Mouse (Mus musculus): ENCODE data around the gene Cdcp2.
"Not testable (repeated sequence)": the region's sequence is repeated elsewhere in the genome, so short reads cannot be mapped to it uniquely, and the experiment has no call there.

The Cdcp2 gene

DNA sequence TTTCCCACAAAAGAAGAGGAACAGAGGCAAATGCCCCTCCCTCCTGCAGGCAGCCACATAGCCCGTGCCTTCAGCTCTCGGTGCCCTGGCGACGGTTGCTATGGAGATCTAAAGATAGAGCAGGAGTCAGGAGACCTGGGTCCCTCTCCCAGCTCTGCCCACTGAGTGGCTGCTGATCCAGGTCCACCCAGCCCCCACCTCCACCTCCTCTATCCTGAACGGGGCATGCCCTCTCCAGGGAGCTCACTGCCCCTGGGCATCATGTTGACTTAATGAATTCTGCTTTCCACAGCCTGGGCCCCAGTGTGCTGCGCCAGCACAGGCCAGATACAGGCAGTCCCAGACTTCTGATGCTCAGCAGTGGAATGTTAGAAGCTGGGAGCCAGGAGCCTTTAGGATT lies 11.8 kb upstream of the Cdcp2 start:
- intact Hi-C loops (cut with DNase I): no loop called here

DNA sequence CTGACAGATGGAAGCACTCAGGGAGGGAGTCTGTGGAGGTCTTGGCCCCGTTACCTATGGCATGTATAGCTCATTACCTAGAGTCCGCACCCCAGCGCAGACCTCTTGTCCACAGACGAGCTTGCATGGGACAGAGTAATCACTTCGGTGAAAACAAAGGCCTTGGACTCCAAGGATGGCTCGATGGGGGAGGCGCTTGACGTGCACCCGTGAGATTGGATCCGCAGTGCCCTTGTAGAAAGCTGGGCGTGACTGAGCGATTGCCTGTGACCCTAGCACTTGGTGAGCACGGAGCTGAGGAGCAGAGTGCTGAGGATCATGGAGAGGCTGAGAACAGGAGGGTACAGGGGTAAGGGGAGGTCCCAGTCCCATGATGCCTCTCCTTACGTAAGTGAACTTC lies 5.0 kb upstream of the Cdcp2 start:
- intact Hi-C loops (cut with DNase I): no loop called here

DNA sequence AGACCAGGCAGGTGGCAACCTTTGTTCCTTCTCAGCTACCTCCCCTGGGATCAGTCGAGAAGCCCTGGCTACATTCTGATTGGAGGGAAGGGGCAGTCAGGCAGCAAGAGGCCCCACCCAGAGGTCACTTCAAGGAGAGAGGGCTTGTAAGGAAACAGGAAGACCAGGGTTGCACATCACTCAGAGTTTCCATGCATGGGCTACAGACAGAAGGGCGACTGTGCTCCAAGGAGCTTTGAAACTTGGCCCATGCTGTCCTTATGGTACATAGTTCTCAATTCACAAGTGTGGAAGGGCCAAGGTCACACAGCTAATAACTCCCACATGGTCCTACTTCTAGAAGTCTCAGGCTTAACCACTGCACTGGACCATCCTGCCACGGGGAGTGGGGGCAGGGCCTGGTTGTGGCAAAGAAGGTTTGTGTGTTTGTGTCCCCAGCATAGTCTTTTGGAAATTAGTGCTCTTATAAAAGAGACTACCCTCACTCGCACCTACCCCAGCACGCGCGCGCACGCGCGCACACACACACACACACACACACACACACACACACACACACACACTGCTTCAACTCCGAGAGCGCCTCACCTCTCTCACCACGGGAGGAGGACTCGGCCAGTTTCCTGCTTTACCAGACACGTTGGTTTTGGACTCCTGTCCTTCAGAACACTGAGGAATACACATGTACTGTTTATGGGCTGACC lies 2.1 kb upstream of the Cdcp2 start:
- intact Hi-C loops (cut with DNase I): no loop called here

DNA sequence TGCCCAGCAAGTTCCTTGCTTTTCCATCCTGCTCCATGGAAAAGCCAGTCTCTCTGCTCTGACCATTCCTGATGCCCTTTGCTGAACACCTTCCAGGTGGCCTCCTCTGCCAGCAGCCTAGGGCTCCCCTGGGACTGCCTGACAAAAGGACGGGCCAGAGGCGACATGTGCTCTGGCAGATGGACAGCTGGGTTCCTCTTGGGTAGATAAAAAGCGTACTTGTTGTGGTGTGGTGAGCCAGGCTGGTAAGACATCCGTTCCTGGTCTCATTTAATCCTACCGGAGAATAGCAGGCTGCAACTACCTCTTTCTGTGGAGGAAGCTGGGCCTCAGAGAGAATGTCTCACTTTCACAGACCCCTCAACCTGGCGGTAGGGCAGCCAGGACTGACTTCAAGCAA lies 648 bp upstream of the Cdcp2 start:
- intact Hi-C loops (cut with DNase I): no loop called here

DNA sequence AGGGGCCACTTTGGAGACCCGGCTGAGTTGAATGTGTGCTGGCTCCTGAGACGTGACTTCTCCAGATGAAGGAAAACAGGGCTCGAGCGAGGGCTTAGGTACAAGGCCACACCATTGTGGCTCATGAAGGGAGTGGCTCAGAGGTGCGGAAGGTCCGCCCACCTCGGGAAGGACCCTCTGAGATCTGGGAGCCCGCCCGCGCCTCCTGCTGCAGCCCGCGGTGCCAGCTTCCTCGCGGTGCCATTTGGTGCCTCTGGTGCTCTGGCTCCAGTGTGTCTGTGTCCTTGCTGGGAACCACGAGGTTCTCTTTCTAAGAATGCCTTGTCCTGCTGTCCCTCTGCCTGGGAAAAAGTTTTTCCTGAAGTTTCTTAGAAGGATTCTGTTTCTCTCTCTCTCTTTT lies 1.2 kb downstream of the Cdcp2 start:
- intact Hi-C loops (cut with DNase I): no loop called here

DNA sequence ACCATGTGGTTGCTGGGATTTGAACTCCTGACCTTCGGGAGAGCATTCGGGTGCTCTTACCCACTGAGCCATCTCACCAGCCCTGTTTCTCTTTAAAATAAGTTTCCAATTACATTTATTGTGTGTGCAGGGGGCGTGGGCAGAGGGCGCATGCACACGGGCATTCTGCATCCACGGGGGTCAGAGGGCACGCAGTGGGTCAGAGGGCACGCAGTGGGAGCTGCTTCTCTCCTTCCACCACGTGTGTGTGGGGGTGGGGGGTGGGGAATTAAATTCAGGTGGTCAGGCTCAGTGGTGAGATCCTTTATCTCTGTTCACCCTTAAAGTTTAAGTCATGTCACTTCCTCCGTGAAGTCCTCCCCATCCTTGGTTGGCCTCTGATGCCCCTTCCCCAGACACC lies 1.7 kb downstream of the Cdcp2 start:
- intact Hi-C loops (cut with DNase I): no loop called here

DNA sequence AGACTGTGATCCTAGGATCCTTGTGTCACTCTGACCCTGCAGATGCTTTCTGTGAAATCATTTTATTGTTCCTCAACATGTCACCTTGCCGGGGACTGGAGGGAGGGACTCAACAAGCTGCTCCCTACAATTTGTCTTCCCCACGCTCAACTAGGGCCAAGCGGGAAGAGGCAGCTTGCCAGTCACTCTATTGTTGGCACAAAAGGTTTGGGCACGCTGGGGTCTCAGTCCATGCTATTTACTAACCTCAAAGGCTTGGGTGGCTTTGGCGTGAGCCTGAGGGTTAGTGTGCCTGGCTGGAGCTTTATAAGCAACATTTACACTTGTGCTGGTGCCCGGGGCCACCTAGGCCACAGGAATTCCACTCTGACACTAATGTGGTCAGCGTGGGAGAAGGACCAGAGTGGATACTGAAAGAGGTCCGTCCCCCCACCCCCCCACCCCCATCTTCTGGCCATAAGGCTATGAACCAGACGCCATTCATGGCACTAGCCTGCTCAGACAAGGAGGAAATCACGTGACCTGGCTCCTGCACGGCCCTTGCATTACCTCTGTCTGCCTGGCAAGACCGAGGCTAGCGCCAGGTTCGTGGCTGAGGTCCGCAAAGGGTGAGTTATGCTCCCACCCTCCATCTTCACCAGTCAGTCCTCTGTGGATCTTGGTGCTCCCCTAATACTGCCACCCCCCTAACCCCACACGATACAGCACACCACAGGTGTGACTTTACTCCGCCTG lies 2.3 kb downstream of the Cdcp2 start:
- intact Hi-C loops (cut with DNase I): no loop called here

DNA sequence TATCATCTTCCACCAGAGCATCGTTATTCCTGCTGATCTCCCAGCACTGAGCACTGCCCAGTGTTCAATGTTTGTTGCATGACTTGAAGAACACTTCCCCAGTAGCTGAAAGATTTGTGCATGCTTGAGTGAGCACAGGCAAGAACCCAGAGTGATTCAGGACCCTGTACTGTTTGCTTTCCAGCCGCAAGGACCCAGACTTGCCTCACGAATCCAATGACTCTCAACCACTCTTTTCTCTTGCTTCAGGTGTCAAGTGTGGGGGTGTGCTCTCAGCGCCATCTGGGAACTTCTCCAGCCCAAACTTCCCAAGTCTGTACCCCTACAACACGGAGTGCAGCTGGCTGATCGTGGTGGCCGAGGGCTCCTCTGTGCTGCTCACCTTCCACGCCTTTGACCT lies 5.5 kb downstream of the Cdcp2 start:
- intact Hi-C loops (cut with DNase I): no loop called here

DNA sequence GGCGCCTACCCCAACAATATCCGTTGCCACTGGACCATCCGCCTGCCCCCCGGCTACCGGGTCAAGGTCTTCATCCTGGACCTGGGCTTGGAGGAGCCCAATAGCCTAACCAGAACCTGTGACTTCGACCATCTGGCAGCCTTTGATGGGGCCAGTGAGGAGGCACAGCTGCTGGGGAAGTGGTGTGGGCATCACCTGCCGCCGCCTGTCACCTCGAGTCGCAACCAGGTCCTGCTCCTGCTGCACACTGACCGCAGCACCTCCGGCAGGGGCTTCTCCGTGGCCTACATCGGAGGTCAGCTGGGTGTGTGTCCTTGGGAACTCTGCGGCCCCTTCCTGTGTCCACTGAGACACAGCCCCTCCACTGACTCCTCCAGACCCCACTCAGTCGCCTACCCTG lies 10.1 kb downstream of the Cdcp2 start:
- intact Hi-C loops (cut with DNase I): no loop called here

DNA sequence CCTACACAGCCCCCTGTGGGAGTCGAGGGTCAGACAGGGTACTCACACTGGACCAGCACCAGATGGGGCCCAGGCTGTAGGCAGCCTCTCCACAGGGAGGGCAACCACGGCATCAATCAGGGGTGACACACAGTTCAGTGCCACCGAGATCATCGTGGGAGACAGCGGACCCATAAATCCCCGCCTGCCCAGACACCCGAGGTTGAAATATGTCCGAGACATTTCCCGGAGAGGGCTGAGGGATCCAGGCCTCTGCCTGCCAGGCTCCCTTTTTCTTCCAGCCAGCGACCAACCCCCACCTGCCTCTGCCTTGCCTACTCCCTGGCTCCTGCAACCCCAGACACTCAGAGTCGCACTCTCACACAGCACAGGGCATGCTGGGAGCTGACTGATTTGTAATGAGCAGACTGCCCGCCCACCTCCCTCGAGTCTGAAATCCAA lies 11.6 kb downstream of the Cdcp2 start:
- intact Hi-C loops (cut with DNase I): no loop called here

DNA sequence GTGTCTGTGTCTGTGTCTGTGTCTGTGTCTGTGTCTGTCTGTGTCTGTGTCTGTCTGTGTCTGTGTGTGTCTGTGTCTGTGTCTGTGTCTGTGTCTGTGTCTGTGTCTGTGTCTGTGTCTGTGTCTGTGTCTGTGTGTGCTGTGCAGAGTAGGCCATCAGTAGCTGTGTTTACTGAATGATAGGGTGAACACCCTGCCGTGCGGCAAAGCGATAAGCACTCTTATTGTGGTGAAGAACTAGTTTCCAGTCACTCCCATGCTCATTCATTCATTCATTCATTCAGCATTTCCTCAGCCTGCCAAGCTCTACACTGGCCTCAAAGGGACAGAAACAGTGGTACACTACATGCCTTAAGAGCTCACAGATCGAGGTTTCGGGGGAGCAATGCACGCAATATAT lies 12.5 kb downstream of the Cdcp2 start:
- intact Hi-C loops (cut with DNase I): not testable (repeated sequence)

DNA sequence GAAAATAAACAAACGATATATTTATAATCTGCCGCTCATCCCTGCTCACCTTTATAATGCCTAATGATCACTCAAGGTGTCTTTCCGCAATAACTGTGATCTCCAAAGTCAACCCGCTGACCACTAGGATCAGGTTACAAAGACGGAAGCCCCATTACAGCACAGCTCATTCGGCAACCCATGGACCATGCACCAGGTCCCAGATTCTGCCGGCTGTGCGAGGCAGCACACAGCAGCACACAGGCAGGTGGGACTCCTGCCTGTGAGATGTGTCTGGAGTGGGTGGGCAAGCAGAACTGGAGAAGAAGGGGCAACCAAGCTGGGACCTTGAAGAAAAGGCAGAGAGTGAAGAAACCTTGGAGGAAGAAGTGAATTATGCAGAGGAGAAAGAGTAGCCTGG lies 17.6 kb downstream of the Cdcp2 start:
- intact Hi-C loops (cut with DNase I): no loop called here

DNA sequence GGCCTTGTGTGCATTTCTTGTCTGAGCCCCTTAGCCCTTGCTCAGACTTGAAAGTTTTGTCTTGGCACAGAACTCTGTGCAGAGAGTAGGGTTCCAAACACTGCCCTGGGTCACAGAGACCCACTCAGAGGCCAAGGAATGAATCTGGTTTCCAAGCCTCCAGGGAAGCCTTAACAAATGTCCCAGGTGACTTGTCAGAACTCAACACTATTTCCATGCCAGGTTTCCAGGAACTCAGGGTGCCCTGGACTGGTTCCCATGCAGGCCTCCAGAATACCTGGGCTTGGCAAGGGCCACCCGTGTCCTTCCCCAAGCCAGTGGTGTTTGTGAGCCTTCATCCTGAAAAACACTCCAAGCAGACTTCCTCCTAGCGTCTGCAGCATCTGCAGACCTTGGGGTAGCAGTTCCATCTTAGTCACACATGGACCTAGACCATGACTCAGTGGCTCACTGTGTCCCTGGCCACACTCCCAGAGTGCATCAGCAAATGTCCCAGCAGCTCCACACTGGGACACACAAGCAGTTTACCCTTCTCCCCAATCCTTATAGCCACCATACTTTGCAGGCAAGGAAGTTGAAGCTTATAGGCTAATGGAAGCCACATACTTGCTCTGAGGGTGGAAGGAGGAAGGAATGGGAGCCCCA lies 21.2 kb downstream of the Cdcp2 start:
- intact Hi-C loops (cut with DNase I): loop anchor here (5.0 kb wide), 1 partner anchor 51 kb away; the partner anchor contains the start of genes Cyb5rl and Mrpl37

DNA sequence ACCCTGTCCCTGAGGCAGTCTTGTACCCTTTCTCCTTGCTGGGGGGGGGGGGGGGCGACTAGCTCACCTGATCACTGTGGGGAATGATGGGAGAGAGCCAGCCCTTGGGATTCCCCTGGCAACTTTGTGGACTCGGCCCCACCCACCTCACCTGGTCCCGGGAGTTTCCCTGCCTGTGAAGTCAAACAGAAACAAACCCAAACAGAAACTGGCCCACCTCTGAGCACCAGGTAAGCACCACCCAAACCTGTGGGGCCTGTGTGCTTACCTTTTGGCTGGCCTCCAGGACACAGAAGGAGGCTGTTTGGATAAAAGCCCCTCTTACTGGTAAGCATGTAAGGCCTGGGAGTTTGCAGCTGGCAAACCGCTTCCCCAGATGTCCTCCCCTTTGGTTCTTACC lies 22.4 kb downstream of the Cdcp2 start:
- intact Hi-C loops (cut with DNase I): loop anchor here (5.0 kb wide), 1 partner anchor 52 kb away; the partner anchor contains the start of genes Cyb5rl and Mrpl37

DNA sequence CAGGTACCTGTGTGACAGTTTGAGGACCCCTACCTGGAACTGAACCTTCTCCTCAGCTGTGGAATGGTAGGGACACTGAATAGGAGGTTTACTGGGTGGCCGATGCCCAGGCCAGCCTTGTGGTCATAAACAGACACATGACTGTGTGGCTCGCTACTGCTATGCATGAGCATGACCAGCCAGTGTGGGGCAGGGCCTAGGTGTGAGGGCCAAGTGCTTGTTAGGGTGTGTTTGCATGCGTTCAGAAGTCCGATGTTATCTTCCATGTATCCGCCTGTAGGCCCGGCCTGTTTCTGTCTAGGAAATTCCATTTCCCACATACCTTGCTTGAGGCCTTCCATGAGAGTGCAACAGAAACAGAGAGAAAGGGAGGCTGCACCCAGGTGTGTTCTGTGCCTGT lies 24.0 kb downstream of the Cdcp2 start:
- intact Hi-C loops (cut with DNase I): no loop called here

DNA sequence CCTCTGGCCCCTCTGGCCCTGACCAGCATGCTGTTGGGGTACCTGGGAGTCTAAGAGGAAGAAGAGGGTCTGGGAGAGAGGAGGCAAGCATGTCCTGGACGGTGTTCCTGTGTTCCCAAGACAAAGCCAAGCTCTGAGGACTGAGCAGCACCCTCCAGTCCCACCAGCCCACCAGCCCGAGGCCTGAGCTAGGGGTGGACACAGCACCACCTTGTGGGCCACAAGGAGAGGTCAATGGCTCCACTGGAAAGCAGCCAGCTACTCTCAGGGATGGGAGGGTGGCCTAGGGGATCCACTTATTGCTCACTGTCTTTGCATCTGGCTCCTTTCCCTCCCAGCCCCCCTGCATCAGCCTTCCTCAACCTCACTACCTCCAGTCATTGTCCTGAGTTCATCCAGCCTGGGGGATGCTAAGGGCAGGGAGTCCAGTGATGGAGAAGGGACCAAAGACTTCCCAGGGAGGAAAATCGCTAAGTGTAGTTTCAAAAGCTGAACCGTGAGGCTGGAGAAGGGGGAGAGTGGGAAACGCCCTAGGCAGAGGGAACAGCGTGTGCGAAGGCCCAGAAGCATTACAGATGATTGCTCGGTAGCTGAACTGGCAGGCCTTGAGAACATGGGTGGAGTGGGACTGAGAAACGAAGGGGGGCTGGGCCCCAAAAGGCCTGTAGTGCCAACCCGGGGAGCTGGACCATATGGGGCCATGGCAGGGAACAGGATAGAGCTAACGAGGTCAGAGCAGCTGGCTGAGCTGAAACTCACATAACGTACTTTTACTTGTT lies 24.7 kb downstream of the Cdcp2 start:
- intact Hi-C loops (cut with DNase I): no loop called here

DNA sequence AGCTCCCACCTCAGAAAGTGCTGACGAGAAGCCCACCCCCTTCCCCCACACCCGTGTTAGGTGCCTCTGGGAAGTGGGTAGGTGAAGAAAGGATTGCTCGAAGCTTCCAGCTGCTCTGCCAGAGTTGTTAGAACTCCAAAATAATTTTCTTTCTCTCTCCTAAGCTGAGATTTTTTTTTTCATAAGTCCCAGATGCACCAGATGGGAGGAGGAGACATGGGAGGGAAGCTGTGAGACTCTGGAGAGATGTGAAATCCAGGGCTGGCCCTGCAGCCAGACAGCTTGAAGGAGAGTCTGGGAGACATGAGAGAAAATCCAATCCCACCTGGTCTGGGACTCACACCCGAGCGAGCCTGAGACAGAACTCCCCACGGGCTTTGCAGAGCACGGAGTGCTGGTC lies 27.7 kb downstream of the Cdcp2 start:
- intact Hi-C loops (cut with DNase I): no loop called here

DNA sequence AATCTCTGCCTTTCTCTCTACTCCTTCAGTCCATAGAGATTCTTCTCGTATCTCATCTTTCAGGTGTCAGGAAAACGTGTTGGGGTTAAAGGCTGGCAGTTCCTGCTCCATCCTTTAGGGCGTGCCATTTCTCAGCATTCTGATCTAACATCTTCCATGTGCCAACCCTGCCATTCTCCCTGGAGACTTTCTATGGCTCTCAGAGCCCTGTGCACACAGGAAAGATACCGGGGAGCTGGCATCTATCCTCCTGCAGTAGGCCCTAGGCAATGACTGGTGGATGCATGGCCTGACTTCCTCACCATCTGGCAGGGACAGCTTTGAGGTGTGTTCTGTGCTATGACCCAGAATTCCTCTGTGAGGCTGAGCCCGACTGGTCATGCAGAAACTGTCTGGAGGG lies 28.4 kb downstream of the Cdcp2 start:
- intact Hi-C loops (cut with DNase I): no loop called here

DNA sequence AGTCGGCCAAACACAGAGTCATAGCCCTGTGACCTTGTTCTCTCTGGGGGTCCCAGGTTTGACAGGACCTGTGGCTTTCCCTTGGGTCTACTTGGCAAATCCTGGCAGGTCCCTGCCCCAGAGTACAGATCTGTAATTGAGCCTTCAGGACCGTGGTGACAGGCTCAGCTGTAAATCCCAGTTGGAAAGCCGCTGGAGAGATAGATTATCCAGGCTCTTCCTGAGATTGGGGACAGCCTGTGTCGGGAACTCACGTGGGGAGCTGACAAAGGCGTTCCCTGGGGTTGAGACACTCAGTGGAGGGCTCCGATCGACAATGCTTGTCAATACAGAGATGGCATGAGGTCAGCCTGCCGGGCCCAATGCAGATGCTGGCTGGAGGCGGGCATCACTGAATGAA lies 29.7 kb downstream of the Cdcp2 start:
- intact Hi-C loops (cut with DNase I): no loop called here

DNA sequence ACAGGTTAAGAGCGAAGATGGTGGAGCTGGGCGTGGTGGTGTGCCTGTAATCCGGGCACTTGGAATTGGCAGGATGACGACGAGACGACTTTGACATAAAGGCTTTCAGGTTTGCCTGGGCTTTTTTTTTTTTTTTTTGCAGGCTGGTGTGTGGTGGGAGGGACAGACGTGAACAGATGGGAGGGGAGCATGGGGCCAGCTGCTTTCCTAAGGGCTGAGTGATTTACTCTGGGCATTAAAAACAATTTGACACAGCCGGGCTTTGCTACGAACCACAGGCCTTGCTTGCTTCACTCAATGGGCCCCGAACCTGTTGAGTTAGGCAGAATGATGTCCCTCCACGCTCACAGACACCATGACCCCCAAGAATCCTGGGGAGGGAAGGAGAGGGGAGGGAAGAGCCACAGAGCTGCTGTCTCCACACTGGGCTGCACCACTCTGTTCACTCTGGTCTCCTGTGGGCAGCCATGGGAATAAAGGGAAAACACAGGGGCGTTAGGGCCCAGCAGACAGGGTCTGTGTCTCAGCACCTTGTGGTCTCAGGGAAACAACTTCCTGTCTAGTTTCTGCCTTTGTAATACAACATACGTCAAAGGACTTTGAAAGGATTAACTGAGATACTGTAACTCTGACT lies 30.3 kb downstream of the Cdcp2 start:
- intact Hi-C loops (cut with DNase I): no loop called here

All from adrenal gland (tissue).